Mouse (Mus musculus): Measurements from ENCODE around the gene Tmem240. TPM values are rescaled to one million over a fixed set of nuclear protein-coding genes. Genes with fewer than 3 reads are reported as not detected.
"Not testable (repeated sequence)": the region's sequence is repeated elsewhere in the genome, so short reads cannot be mapped to it uniquely, and the experiment has no call there.

Tmem240 gene
- polyA plus RNA-seq, 1 experiment, result 31.1 TPM

DNA sequence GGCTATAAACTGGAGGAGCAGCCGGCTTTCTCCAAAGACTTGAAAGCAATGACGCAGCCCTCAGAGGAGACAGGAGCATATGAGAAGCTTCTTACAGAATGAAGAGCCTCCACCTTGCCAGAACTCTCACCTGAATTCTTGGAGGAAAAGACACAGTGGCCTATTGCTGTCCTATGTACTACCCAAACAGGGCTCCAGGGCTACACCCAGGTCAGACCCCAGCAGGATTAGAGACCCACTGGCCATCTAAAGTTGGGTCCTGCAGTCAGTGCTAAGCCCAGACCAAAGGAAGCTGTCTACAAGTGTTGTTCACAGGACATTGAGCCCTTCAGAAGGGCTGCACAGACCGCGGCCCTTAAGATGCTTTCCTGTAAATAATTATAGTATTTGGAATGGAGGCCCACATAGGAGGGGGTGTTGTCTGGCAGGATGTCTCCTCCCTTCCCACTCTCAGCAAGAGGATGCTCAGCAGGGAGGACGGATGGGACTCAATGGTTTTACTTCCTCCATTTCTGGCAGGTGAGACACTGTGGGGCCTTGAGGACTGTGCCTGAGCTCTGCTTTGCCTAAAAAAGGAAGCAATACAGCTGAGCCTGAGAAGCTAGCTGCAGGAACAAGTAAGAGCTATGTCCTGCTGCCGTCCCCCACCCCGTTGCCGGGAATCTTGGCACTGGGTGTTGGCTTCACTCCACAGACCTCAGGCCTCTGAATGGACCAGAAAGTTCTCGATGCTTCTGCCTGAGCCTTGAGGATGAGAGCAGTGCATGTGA is 40.6 kb downstream of the Tmem240 start:
- peak; percentile 23 for DNase-seq (ENCODE audit: low read depth)
- no peak for TF ChIP-seq POLR2A (IDR thresholded peaks at IDR 0.05; ENCODE audit: borderline replicate concordance, extremely low read depth, insufficient read depth, insufficient read length, poor library complexity, severe bottlenecking)
- no peak for TF ChIP-seq CTCF (IDR thresholded peaks at IDR 0.05; ENCODE audit: borderline replicate concordance, extremely low read depth, insufficient read depth, insufficient read length)

DNA sequence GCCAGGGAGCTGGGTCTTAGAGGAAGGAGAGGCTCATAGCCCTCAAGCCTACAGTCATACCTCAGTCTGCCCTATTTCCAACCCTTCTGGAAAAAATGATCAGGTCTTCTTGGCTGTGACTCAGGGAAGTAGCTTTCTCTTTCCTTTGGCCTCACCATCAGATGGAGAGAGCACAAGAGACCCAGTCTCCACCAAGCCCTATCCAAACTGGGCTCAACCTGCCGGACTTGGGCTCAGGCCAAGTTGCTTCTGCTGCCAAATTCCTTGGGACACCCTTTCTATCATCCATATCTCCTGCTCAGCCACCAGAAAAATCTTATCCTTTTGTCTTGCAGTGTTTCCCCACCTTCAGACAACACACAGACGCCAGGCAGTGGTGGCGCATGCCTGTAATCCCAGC is 41.3 kb downstream of the Tmem240 start:
- DNase-seq (ENCODE audit: low read depth), result no peak
- TF ChIP-seq CTCF (IDR thresholded peaks at IDR 0.05; ENCODE audit: borderline replicate concordance, extremely low read depth, insufficient read depth, insufficient read length) (no peak), POLR2A (IDR thresholded peaks at IDR 0.05; ENCODE audit: borderline replicate concordance, extremely low read depth, insufficient read depth, insufficient read length, poor library complexity, severe bottlenecking) (no peak)

DNA sequence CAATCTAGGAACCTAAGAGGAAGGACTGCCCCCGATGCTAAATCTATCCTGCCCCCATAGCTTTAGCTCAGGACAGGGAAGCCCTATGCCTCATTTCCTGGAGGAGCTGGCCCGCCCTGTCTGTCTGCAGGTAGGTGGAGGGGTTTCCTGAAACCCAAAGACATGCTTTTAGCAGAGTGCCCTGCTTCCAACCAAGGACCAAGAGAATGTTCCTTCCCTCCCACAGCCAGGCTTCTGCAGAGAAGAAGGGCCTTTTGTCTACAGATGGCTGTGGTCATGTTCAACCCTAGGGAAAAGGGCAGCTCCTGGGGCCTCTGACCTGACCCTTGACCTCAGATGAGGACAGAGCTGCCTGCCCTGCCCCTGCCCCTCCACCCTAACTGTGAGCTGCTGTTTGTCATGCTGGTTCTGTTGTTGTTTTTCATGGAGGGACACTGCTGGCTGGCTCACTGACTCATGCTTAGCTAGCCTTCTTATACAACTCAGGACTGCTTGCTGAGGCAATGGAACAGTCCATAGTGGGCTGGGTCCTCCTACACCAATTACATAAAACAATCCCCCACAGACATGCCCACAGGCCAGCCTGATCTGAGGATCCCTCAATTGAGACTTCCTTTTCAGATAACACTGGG is 42.2 kb downstream of the Tmem240 start:
- TF ChIP-seq POLR2A (IDR thresholded peaks at IDR 0.05; ENCODE audit: borderline replicate concordance, extremely low read depth, insufficient read depth, insufficient read length, poor library complexity, severe bottlenecking) (no peak), CTCF (IDR thresholded peaks at IDR 0.05; ENCODE audit: borderline replicate concordance, extremely low read depth, insufficient read depth, insufficient read length) (no peak)
- no peak for DNase-seq (ENCODE audit: low read depth)

DNA sequence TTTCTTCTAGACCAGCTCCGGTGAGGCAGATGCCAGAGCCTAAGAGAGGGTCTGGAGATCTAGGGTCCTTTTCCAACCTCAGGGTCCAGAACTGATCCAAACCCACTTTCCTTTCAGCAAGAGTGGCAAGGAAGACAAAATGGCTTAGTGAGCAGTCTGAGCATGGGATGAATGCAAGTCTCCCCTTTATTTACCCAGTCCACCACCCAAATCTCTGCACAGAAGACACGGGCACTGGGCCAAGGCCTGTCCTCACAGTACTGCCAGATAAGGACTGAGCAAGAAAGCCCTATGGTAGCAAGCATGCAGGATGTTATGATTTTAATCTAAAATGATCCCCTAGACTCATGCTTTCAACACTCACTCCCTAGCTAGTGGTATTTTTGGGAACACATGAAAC is 43.2 kb downstream of the Tmem240 start:
- DNase-seq (ENCODE audit: low read depth), result no peak
- TF ChIP-seq CTCF (IDR thresholded peaks at IDR 0.05; ENCODE audit: borderline replicate concordance, extremely low read depth, insufficient read depth, insufficient read length), result no peak
- TF ChIP-seq POLR2A (IDR thresholded peaks at IDR 0.05; ENCODE audit: borderline replicate concordance, extremely low read depth, insufficient read depth, insufficient read length, poor library complexity, severe bottlenecking), result no peak

DNA sequence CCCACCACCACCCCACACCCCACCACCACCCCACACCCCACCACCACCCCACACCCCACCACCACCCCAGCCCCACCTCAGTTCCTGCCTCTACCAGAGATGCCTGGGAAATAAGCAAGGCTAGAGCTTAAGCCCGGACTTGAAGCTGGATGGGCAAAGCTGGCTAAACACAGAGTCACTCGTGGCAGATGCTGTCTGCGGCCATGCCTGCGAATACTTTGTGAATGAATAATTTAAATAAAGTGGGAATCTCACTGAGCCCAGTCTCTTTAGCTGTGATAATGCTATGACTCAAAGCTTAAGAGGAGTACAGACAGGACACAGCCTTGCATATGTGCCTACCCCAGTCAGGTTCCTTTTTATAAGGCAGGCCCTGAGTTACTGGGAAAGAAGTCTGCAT is 44.9 kb downstream of the Tmem240 start:
- TF ChIP-seq CTCF (IDR thresholded peaks at IDR 0.05; ENCODE audit: borderline replicate concordance, extremely low read depth, insufficient read depth, insufficient read length) (no peak), POLR2A (IDR thresholded peaks at IDR 0.05; ENCODE audit: borderline replicate concordance, extremely low read depth, insufficient read depth, insufficient read length, poor library complexity, severe bottlenecking) (no peak)
- DNase-seq (ENCODE audit: low read depth), result no peak

DNA sequence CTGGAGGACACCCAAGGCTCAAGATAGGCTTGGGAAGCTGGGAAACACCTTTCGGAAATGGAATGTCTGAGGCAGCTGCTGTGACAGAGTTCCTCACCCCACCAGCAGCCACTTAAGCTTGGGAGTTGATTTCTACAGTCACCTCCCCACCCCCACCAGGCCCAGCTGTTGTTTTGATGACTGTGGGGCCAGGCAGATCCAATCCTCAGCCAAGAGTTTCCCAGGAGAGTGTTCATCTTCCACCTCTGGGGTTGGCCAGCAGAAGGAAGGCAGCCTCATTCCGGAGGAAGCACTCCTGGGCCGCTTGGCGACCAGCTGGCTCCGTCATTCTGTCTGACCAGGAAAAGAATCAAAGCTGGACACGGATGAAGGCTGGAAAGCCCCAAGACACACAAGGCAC is 46.3 kb downstream of the Tmem240 start:
- peak; percentile 32 for DNase-seq (ENCODE audit: low read depth)
- TF ChIP-seq CTCF (IDR thresholded peaks at IDR 0.05; ENCODE audit: borderline replicate concordance, extremely low read depth, insufficient read depth, insufficient read length) (no peak), POLR2A (IDR thresholded peaks at IDR 0.05; ENCODE audit: borderline replicate concordance, extremely low read depth, insufficient read depth, insufficient read length, poor library complexity, severe bottlenecking) (no peak)

DNA sequence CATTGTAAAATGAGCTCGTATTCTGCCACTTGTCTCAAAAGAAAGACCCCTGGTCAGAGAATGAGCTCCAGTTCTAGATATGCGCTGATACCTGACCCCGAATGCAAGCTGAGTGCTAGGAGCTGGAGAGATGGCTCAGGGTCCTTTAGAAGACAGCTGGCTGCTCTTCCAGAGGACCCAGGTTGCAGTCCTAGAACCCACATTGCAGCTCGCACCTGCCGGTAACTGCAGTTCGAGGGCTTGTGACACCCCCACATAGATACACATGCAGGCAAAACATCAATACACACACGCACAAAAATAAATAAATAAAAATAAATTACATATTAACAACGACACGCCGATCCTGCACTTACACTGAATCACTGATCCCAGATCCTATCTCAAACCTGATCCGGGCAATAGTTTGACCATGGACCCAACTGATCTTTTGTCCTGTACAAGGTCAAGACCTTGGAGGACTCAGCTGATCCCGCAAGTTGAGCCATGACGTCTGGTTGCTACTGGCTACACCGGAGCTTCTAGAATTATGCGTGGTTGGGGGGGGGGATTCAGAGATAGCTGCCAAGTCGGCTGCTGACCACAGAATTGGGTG is 49.0 kb downstream of the Tmem240 start:
- no peak for TF ChIP-seq CTCF (IDR thresholded peaks at IDR 0.05; ENCODE audit: borderline replicate concordance, extremely low read depth, insufficient read depth, insufficient read length)
- TF ChIP-seq POLR2A (IDR thresholded peaks at IDR 0.05; ENCODE audit: borderline replicate concordance, extremely low read depth, insufficient read depth, insufficient read length, poor library complexity, severe bottlenecking), result no peak
- DNase-seq (ENCODE audit: low read depth), result no peak

DNA sequence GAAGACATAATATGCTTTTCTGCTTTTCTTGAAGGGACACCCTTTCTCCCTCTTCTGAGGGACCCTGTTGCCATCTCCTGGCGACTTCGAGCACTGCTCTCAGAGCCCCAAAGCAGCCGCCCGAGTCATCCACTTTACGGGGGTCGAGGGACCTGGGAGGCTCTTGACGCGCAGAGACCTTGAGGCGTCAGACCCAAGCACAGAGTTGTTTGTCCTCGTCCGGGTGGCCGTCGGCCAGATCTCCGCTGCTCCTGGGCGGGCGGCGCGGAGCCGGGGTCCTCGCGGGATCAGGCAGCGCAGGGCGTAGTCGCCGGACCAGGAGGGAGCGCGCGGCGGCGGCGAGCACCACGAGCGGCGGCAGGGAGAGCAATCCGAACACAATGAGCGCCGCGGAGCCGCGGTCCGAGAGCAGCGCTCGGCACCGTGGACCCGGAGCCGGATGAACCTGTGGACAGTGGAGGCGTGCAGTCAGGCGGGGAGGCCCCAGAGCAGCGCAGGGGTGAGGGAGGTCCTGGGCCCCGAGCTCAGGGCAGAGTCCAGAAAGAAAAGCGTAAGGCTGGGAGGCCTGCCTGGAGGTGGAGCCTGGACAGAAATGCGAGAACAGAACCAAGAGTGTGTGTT is 49.6 kb downstream of the Tmem240 start:
- TF ChIP-seq POLR2A (IDR thresholded peaks at IDR 0.05; ENCODE audit: borderline replicate concordance, extremely low read depth, insufficient read depth, insufficient read length, poor library complexity, severe bottlenecking), result no peak; the same call in 1 of the 2 replicates
- TF ChIP-seq CTCF (IDR thresholded peaks at IDR 0.05; ENCODE audit: borderline replicate concordance, extremely low read depth, insufficient read depth, insufficient read length), result peak; percentile 71
- DNase-seq (ENCODE audit: low read depth), result peak; percentile 92

DNA sequence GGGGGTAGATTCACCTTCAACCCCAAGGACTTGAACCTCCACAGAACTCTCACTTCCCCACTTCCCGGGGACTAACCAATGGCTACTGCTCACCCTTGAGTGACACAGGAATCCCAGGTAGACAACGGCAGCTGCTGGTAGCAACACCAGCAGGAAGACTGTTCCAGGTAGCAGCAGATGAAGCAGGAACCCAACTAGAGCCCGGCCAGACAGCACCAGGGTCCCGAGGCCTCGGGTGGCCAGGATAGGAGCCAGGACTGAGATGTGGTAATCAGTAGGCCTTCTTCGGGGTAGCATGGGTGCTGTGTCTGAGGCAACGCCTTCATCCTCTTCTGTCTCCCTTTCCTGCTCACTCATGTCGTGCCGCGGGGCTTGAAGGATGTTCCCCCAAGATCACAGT is 50.6 kb downstream of the Tmem240 start:
- no peak for DNase-seq (ENCODE audit: low read depth)
- no peak for TF ChIP-seq CTCF (IDR thresholded peaks at IDR 0.05; ENCODE audit: borderline replicate concordance, extremely low read depth, insufficient read depth, insufficient read length)
- no peak for TF ChIP-seq POLR2A (IDR thresholded peaks at IDR 0.05; ENCODE audit: borderline replicate concordance, extremely low read depth, insufficient read depth, insufficient read length, poor library complexity, severe bottlenecking)

DNA sequence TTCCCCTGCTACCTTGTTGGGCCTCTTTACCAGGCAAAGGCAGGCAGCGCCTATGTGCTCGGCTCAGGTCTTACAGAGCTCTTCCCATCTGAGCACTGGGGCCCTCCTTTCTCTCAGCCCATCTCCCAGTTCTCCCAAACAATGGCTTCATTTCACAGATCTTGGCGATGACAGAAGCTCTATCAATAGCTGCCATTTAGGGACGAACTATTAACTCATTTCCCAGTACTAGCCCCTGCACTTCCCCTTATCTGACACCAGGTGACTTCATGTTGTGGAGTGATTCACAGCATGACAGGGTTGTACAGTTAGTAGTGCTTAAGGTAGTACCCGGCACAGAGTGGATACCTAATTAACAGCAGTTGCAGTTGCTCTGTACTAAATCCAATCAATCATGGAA is 51.2 kb downstream of the Tmem240 start, which contains the start of gene Tmem88b:
Gene Tmem88b, minus strand, starts transcription at position 56 of the 400 bp plus-strand sequence.
- DNase-seq (ENCODE audit: low read depth), result no peak
- TF ChIP-seq POLR2A (IDR thresholded peaks at IDR 0.05; ENCODE audit: borderline replicate concordance, extremely low read depth, insufficient read depth, insufficient read length, poor library complexity, severe bottlenecking) (no peak), CTCF (IDR thresholded peaks at IDR 0.05; ENCODE audit: borderline replicate concordance, extremely low read depth, insufficient read depth, insufficient read length) (no peak; the same call in 1 of the 2 replicates)

DNA sequence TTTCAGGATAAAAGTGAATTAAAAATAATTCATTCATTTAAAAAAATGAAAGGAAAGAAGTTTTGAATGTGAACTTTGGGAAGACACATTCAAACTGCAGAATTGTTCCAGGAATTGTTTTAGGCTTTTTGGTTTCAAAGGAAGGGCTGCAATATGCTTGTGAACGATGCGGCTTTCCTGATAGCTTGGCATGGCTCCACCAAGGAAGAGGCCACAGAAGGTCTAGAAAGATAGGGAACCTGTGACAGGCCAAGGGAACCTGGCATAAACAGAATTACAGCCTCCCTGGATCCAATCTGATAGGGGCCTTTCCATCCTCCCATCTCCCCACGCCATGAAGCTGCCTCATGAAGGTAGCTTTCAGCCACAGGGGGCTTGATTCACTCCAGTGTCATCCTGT is 53.7 kb downstream of the Tmem240 start:
- TF ChIP-seq CTCF (IDR thresholded peaks at IDR 0.05; ENCODE audit: borderline replicate concordance, extremely low read depth, insufficient read depth, insufficient read length) (no peak), POLR2A (IDR thresholded peaks at IDR 0.05; ENCODE audit: borderline replicate concordance, extremely low read depth, insufficient read depth, insufficient read length, poor library complexity, severe bottlenecking) (no peak)
- no peak for DNase-seq (ENCODE audit: low read depth)

DNA sequence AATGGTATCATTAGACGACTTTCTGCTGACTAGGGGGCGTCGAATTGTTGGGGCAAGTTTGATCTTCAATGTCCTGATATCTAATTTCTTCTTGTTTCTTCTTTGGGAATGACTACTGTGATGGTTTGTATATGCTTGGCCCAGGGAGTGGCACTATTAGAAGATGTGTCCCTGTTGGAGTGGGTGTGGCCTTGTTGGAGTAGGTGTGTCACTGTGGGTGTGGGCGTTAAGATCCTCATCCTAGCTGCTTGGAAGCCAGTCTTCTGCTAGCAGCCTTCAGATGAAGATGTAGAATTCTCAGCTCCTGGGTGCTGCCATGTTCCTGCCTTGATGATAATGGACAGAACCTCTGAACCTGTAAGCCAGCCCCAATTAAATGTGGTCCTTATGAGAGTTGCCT is 54.2 kb downstream of the Tmem240 start:
- DNase-seq (ENCODE audit: low read depth), result not testable (repeated sequence)

All from brain, embryonic 14.5 days (tissue).